Mouse (Mus musculus) small intestine, adult 2 months (tissue): ENCODE results near the gene Spast.

Experiments
- CTCF ChIP-seq: fragments of 200-500 bp; IDR thresholded peaks from 2 replicates; pipeline ENCODE4 v1.5.1; 2012; ENCODE audit warnings: low read depth, mild to moderate bottlenecking, control low read depth, inconsistent platforms, low read length, moderate library complexity, mixed read lengths; ENCODE audit not compliant: insufficient replicate concordance, insufficient read length; ENCODE audit errors: extremely low read depth
- POLR2A ChIP-seq: fragments of 200-500 bp; IDR thresholded peaks from 2 replicates; pipeline ENCODE4 v1.6.1; 2012; ENCODE audit warnings: low read depth, mild to moderate bottlenecking, control low read depth, inconsistent platforms, low read length, moderate library complexity

- no peak for TF ChIP-seq CTCF
- TF ChIP-seq POLR2A = no peak
Observed at GRCm38 (mm10) chr17:74409722-74410121, 70.9 kb downstream of the Spast start.
